Mouse (Mus musculus) heart, embryonic 13.5 days (tissue): Measurements from ENCODE around the gene Scnm1. TPM values are rescaled to one million over a fixed set of nuclear protein-coding genes. Genes with fewer than 3 reads are reported as not detected.
A peak's percentile ranks its signal among the peaks of the same experiment; 100 is the strongest.
"Not testable (repeated sequence)": the region's sequence is repeated elsewhere in the genome, so short reads cannot be mapped to it uniquely, and the experiment has no call there.

Experiments
- ATAC-seq: fragments of 200-750 bp; cut with Nextera tagmentation; 2 replicates; pipeline ENCODE4 v1.8.0; 2017; ENCODE audit warnings: moderate TSS enrichment; ENCODE audit not compliant: insufficient number of reproducible peaks, low FRiP score, low TSS enrichment; ENCODE audit errors: extremely low read depth
- H3K27ac ChIP-seq: fragments of 300-500 bp; sonication (generic); replicated peaks from 2 replicates; pipeline ENCODE4 v1.5.1; 2015; ENCODE audit warnings: moderate library complexity, mild to moderate bottlenecking, inconsistent platforms
- H3K27me3 ChIP-seq: fragments of 300-500 bp; sonication (generic); replicated peaks from 2 replicates; pipeline ENCODE4 v1.6.1; 2015; ENCODE audit warnings: mild to moderate bottlenecking, inconsistent platforms
- H3K36me3 ChIP-seq: fragments of 300-500 bp; sonication (generic); 2 replicates; pipeline ENCODE4 v1.6.1; 2015; ENCODE audit warnings: mild to moderate bottlenecking, inconsistent platforms
- H3K4me1 ChIP-seq: fragments of 300-500 bp; sonication (generic); 2 replicates; pipeline ENCODE4 v1.6.1; 2015; ENCODE audit warnings: inconsistent platforms
- H3K4me2 ChIP-seq: fragments of 300-500 bp; sonication (generic); 2 replicates; pipeline ENCODE4 v1.6.1; 2015; ENCODE audit warnings: inconsistent platforms, mild to moderate bottlenecking, moderate library complexity
- H3K4me3 ChIP-seq: fragments of 300-500 bp; sonication (generic); 2 replicates; pipeline ENCODE4 v1.5.1; 2015; ENCODE audit warnings: moderate library complexity, mild to moderate bottlenecking, inconsistent platforms
- H3K9ac ChIP-seq: fragments of 300-500 bp; sonication (generic); 2 replicates; pipeline ENCODE4 v1.6.1; 2015; ENCODE audit warnings: inconsistent platforms, mild to moderate bottlenecking, moderate library complexity
- H3K9me3 ChIP-seq: fragments of 300-500 bp; sonication (generic); 2 replicates; pipeline ENCODE4 v1.6.1; 2016; ENCODE audit warnings: inconsistent platforms
- WGBS: fragments of 180-500 bp; shearing (Covaris S2); methylation state at CpG from one replicate; pipeline ENCODE4 v1.1.7; 2015; ENCODE audit warnings: mixed read lengths; 5-methylcytosine and 5-hydroxymethylcytosine counted together
- polyA plus RNA-seq: library from polyadenylated mRNA; unstranded; fragments of >200 nt; fragmentation: Nextera tagmentation; extraction: Ambion mirVana; gene quantifications from 2 replicates; pipeline ENCODE4 v1.2.1, GENCODE M21; 2015

Gene Scnm1
- polyA plus RNA-seq, 1 experiment from 2014 or later: 51.7 TPM

DNA sequence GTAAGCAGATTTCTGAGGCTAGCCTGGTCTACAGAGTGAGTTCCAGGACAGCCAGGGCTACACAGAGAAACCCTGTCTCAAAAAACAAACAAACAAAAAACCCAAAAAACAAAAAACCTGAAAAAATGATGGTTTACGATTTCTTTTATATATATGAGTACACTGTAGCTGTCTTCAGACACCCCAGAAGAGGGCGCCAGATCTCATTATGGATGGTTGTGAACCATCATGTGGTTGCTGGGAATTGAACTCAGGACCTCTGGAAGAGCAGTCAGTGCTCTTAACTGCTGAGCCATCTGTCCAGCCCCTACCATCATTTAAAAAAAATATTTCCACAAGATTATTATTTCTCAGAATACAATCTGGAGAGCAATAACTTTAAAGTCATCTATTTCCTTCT lies 1.4 kb downstream of the Scnm1 start:
- not testable (repeated sequence) for H3K4me2 ChIP-seq, H3K27me3 ChIP-seq, H3K9ac ChIP-seq, H3K9me3 ChIP-seq, ATAC-seq, H3K27ac ChIP-seq
- Histone ChIP-seq H3K36me3 (peaks cover 36% of the 10 kb centered on the region), H3K4me1 (peaks cover 22% of the 10 kb centered on the region), H3K4me3 (peak overlapping the region; percentile 73; the same call in 1 of the 2 replicates)
- 77% methylated on average over 2 of the region's 2 CpGs for WGBS

DNA sequence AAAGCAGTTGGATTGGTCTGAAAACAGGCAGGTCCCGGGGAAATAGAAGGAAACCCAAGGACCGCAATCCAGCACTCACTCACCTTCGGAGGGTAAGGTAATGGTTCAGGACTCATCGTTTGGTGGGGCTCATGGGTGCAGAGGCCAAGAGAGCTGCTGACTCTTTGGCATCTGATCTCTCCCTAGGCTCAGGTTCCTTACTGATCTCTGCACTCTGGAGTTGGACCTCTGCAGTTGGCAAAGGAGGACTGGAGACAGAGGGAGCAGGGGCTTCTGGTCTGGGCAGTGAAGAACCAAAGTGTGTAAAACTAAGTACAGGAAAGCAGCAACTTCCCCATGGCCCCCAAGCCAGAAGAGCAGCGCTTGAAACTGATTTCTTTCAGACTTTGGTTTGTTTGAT lies 3.7 kb downstream of the Scnm1 start:
- peaks cover 36% of the 10 kb centered on the region for H3K36me3 ChIP-seq
- H3K27me3 ChIP-seq: no peaks in the 10 kb centered on the region
- ATAC-seq: no peak
- no peak overlapping the region for H3K4me2 ChIP-seq
- no peak overlapping the region for H3K9ac ChIP-seq
- no peaks in the 10 kb centered on the region for H3K9me3 ChIP-seq
- WGBS: 78% methylated on average over 5 of the region's 5 CpGs
- H3K4me1 ChIP-seq: peaks cover 18% of the 10 kb centered on the region
- H3K27ac ChIP-seq: no peak overlapping the region
- no peak overlapping the region for H3K4me3 ChIP-seq

DNA sequence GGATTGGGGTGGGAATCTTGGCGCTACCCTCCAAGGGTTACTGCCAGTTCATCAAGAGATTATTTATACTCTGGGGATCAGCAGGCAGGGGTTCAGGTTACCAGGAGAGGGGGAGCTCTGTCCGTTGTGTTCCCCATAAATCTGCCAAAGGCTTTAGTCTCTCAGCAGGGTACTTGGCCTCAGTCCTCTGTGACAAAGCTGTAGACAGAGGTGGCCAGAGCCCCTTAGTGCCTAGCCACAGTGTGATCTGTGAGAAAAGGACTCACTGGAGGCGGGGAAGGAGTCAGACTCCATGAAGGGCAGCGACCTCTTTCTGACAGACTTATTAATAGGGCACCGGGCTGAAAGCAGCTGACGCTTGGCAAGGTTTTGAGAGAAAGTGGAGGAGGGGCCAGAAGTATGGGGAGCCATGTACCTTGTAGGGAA lies 4.6 kb downstream of the Scnm1 start:
- H3K4me1 ChIP-seq: peaks cover 23% of the 10 kb centered on the region
- peaks cover 36% of the 10 kb centered on the region for H3K36me3 ChIP-seq
- 47% methylated on average over 6 of the region's 6 CpGs for WGBS
- no peaks in the 10 kb centered on the region for H3K9me3 ChIP-seq
- no peak for ATAC-seq
- no peak overlapping the region for H3K9ac ChIP-seq
- H3K27ac ChIP-seq: no peak overlapping the region
- no peaks in the 10 kb centered on the region for H3K27me3 ChIP-seq
- no peak overlapping the region for H3K4me2 ChIP-seq
- H3K4me3 ChIP-seq: no peak overlapping the region

DNA sequence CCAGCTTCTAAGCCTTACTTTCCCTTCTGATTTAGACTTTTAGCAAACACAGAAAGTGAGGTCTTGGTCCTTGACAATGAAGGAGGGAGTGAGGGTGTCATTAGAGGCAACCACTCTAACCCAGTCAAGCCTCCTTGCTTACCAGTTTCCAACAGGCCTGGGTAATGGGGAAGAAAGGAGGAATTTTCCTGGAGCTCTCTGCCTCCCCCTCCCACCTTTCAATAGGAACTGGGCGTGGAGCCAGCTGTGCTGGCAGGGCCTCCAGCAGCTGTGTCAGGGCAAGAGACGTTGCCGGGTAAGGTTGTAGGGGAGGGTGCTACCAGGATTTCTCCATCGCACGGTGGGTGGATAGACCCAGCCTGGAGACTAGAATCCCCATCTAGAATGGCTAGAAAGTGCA lies 8.8 kb downstream of the Scnm1 start:
- H3K27me3 ChIP-seq: no peaks in the 10 kb centered on the region
- H3K4me1 ChIP-seq: peaks cover 19% of the 10 kb centered on the region
- no peaks in the 10 kb centered on the region for H3K9me3 ChIP-seq
- peak overlapping the region; percentile 67 for H3K27ac ChIP-seq
- WGBS: 11% methylated on average over 5 of the region's 5 CpGs
- no peak for ATAC-seq
- peak overlapping the region; percentile 34 for H3K4me2 ChIP-seq
- 0 out of 2 replicates have a peak overlapping the region, but pooled peaks have one; percentile 33 for H3K9ac ChIP-seq
- no peak overlapping the region for H3K4me3 ChIP-seq
- peaks cover 45% of the 10 kb centered on the region for H3K36me3 ChIP-seq

DNA sequence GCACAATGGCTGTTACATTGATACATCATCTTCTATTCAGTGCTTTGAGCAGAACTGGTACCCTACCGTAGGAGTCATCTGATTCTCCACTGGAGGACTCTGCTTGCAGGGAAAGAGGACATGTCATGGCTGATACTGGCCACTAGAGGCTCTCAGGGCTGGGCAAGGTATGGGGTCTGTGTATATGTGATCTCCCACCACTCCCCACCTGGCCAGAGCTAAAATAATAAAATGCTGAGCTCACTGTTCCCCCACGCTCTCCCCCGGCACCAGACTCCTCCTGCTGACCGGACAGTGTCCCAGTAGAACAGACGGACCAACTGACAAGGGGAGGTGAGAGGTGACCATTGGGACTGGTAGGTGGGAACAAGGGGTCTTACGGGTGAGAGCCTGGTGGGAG lies 9.6 kb downstream of the Scnm1 start, which contains the start of gene Tmod4:
Tmod4 (plus strand) TSS at position 231 of the 400 bp plus-strand sequence.
- Histone ChIP-seq H3K27me3 (no peaks in the 10 kb centered on the region), H3K9me3 (no peaks in the 10 kb centered on the region), H3K36me3 (peaks cover 45% of the 10 kb centered on the region), H3K4me1 (peaks cover 19% of the 10 kb centered on the region), H3K4me2 (peak within 1 kb of the TSS; percentile 34), H3K4me3 (no peak within 1 kb of the TSS), H3K27ac (peak within 1 kb of the TSS; percentile 67), H3K9ac (0 out of 2 replicates have a peak within 1 kb of the TSS, but pooled peaks have one; percentile 33)
- 54% methylated on average over 6 of the region's 6 CpGs for WGBS
- no peak for ATAC-seq

DNA sequence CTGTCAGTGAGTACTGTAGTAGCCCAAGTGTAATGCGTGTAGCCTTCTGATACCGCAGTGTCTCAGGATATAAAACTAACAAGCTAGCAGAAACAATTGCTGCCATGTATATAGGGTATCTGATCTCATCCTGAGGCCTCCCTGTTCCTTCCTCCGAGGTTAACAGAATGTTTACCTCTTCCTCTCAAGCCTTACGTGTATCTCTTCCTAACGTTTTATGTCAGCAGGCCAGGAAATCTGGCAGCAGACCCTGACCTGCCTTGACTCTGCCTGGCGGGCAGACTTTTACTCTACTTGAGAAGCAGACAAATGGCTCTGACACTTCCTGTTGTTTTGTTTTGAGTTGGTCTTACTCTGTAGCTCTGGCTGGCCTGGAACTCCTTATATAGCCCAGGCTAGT lies 12.2 kb downstream of the Scnm1 start:
- H3K36me3 ChIP-seq: peaks cover 68% of the 10 kb centered on the region
- H3K4me2 ChIP-seq: no peak overlapping the region
- no peak overlapping the region for H3K4me3 ChIP-seq
- ATAC-seq: peak; percentile 52; the same call in 1 of the 2 replicates
- 62% methylated on average over 6 of the region's 6 CpGs for WGBS
- H3K27me3 ChIP-seq: no peaks in the 10 kb centered on the region
- no peak overlapping the region for H3K9ac ChIP-seq
- H3K4me1 ChIP-seq: peaks cover 19% of the 10 kb centered on the region
- no peaks in the 10 kb centered on the region for H3K9me3 ChIP-seq
- peak overlapping the region; percentile 80 for H3K27ac ChIP-seq

DNA sequence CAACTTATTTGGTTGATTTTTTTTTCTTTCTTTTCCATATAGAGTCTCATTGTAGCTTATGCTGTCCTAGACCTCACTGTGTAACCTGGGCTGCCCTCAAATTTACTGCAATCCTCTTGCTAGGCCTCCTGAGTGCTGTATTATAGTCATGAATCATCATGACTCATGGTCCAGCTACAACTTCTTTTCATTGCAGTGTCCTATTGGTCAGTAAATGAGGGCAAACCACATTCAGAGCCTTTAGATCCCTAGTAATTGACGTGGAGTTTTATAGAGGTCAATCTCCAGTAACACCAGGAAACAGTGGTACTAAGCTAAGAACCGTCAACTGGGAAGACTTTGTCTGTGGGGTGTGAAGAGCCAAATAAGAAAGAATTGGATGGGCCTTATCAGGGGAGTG lies 16.1 kb downstream of the Scnm1 start:
- ATAC-seq: no peak
- peaks cover 2% of the 10 kb centered on the region; the same call in 1 of the 2 replicates for H3K4me1 ChIP-seq
- H3K27me3 ChIP-seq: no peaks in the 10 kb centered on the region
- H3K9me3 ChIP-seq: no peaks in the 10 kb centered on the region
- no peak overlapping the region for H3K4me3 ChIP-seq
- no peak overlapping the region for H3K4me2 ChIP-seq
- H3K36me3 ChIP-seq: peaks cover 85% of the 10 kb centered on the region
- H3K27ac ChIP-seq: no peak overlapping the region
- WGBS: 89% methylated on average over 2 of the region's 2 CpGs
- no peak overlapping the region for H3K9ac ChIP-seq

DNA sequence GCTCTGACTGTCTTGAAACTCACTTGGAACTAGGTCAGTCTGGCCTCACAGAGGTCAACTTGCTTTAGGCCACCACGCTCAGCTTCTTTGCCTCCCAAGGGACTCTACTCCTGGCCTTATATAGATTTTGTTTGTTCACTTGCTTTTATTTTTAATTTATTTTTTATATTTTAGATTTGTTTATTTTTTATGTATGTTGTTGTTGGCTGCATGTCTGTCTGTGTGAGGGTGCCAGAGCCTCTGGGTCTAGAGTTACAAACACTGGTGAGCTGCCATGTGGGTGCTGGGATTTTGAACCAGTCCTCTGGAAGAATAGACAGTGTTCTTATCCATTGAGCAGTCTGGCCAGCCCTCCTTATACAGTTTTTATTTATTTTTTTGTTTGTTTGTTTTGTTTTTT lies 21.1 kb downstream of the Scnm1 start:
- Histone ChIP-seq H3K9ac (no peak overlapping the region), H3K27ac (no peak overlapping the region), H3K4me2 (peak overlapping the region; percentile 68), H3K9me3 (no peaks in the 10 kb centered on the region), H3K4me3 (no peak overlapping the region), H3K36me3 (peaks cover 35% of the 10 kb centered on the region), H3K4me1 (peaks cover 24% of the 10 kb centered on the region), H3K27me3 (no peaks in the 10 kb centered on the region)
- WGBS: 97% methylated on average over 1 of the region's 1 CpGs
- ATAC-seq: no peak

DNA sequence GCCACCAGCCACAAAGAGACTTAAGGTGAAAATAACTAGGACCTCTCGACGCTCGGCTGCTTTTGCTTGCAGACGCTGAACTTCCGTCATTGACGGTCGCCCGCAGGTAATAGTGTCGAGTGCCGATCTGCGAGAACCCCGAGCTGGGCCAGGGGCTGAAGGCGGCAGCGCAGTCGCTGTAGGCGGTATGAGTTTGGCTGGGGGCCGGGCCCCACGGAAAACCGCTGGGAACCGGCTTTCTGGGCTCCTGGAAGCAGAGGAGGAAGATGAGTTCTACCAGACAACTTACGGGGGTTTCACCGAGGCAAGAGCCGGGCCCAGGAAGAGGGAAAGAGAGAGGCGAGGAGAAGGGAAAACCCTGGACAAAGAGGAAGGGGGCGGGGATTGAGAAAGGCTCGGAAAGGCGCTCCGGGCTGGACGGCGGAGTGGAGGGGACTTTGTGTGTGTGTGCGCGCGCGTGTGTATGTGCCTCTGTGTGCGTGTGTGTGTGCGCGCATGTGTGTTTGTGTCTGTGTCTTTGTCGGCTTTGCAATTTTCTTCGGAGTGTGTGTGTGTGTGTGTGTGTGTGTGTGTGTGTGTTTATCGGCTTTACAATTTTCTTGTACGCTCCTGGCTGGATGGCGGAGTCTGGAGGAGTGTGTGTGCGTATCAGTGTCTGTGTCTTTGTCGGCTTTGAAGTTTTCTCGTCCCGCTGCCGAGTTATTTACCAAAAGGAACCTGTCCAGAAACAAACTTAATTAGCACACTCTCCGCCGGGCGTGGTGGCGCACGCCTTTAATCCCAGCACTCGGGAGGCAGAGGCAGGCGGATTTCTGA lies 22.7 kb downstream of the Scnm1 start, which contains the start of gene Vps72:
Vps72 (plus strand) TSS at position 112 of the 816 bp plus-strand sequence.
- peak within 1 kb of the TSS; percentile 68 for H3K4me2 ChIP-seq
- peak; percentile 48; the same call in 1 of the 2 replicates for ATAC-seq
- no peaks in the 10 kb centered on the region for H3K9me3 ChIP-seq
- H3K9ac ChIP-seq: peak within 1 kb of the TSS; percentile 95
- peak within 1 kb of the TSS; percentile 99 for H3K27ac ChIP-seq
- H3K27me3 ChIP-seq: no peaks in the 10 kb centered on the region
- H3K36me3 ChIP-seq: peaks cover 21% of the 10 kb centered on the region
- H3K4me1 ChIP-seq: peaks cover 24% of the 10 kb centered on the region
- peak within 1 kb of the TSS; percentile 86 for H3K4me3 ChIP-seq
- under 1% methylated on average over 54 of the region's 54 CpGs for WGBS

DNA sequence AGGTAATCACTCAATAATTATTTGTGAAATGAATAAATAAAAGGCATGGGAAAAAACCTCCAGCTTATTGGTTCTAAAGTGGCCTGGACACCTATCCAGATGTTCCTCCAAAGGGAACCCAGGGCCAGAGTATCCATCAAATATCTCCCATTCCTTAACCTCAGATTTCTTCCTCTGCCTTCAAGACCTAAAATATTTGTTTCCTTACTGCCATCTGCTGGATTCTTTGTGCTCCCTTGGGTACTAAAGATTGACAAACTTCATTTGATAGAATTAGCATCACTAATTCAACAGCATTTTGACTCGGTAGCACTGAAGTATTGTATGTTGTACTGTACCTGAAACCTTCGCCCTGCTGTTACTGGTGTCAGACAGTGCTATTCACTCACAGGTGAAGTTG lies 25.9 kb downstream of the Scnm1 start:
- no peaks in the 10 kb centered on the region for H3K9me3 ChIP-seq
- H3K4me1 ChIP-seq: peaks cover 38% of the 10 kb centered on the region
- no peak for ATAC-seq
- 66% methylated on average over 2 of the region's 2 CpGs for WGBS
- H3K4me2 ChIP-seq: no peak overlapping the region
- H3K27me3 ChIP-seq: no peaks in the 10 kb centered on the region
- H3K27ac ChIP-seq: no peak overlapping the region
- no peak overlapping the region for H3K4me3 ChIP-seq
- no peak overlapping the region for H3K9ac ChIP-seq
- H3K36me3 ChIP-seq: peaks cover 8% of the 10 kb centered on the region

DNA sequence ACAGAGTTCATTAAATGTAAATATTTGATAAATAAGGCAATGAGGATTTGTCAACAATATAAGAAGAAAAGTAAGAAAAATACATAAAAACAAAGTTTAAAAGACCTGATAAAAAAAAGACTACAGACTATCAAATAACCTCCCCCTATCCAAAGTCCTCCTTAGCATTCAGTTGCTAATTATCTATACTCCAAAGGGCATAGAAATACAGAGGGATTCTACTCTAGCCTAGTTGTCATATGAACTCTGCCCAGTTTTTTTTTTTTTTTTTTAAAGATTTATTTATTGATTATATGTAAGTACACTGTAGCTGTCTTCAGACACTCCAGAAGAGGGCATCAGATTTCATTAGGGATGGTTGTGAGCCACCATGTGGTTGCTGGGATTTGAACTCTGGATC lies 26.5 kb downstream of the Scnm1 start:
- Histone ChIP-seq H3K27ac (0 out of 2 replicates have a peak overlapping the region, but pooled peaks have one; percentile 41), H3K9ac (peak overlapping the region; percentile 77)
- not testable (repeated sequence) for ATAC-seq

More for the DNA sequence above, 26.5 kb downstream of the Scnm1 start:
- Histone ChIP-seq H3K4me2 (peak overlapping the region; percentile 95), H3K4me3 (peak overlapping the region; percentile 97), H3K4me1 (peaks cover 34% of the 10 kb centered on the region), H3K36me3 (peaks cover 12% of the 10 kb centered on the region)
- not testable (repeated sequence) for H3K27me3 ChIP-seq, H3K9me3 ChIP-seq
